Mouse (Mus musculus) neural tube, embryonic 13.5 days (tissue): Measurements from ENCODE around the gene Spata31d1a. TPM values are rescaled to one million over a fixed set of nuclear protein-coding genes. Genes with fewer than 3 reads are reported as not detected.

Experiments
- ATAC-seq: fragments of 200-750 bp; cut with Nextera tagmentation; 2 replicates; pipeline ENCODE4 v1.8.0; 2017; ENCODE audit warnings: low read depth, mild to moderate bottlenecking, moderate TSS enrichment, moderate library complexity
- H3K27ac ChIP-seq: fragments of 300-500 bp; sonication (generic); replicated peaks from 2 replicates; pipeline ENCODE4 v1.5.1; 2015; ENCODE audit warnings: moderate library complexity, mild to moderate bottlenecking, inconsistent platforms
- H3K27me3 ChIP-seq: fragments of 300-500 bp; sonication (generic); 2 replicates; pipeline ENCODE4 v1.6.1; 2015; ENCODE audit warnings: mild to moderate bottlenecking, inconsistent platforms
- H3K36me3 ChIP-seq: fragments of 300-500 bp; sonication (generic); 2 replicates; pipeline ENCODE4 v1.6.1; 2015; ENCODE audit warnings: mild to moderate bottlenecking, inconsistent platforms
- H3K4me1 ChIP-seq: fragments of 300-500 bp; sonication (generic); replicated peaks from 2 replicates; pipeline ENCODE4 v1.6.1; 2015; ENCODE audit warnings: inconsistent platforms
- H3K4me2 ChIP-seq: fragments of 300-500 bp; sonication (generic); 2 replicates; pipeline ENCODE4 v1.6.1; 2015; ENCODE audit warnings: inconsistent platforms, mild to moderate bottlenecking, moderate library complexity
- H3K4me3 ChIP-seq: fragments of 300-500 bp; sonication (generic); 2 replicates; pipeline ENCODE4 v1.5.1; 2015; ENCODE audit warnings: mild to moderate bottlenecking, inconsistent platforms
- H3K9ac ChIP-seq: fragments of 300-500 bp; sonication (generic); 2 replicates; pipeline ENCODE4 v1.6.1; 2015; ENCODE audit warnings: moderate library complexity, mild to moderate bottlenecking, inconsistent platforms
- H3K9me3 ChIP-seq: fragments of 300-500 bp; sonication (generic); 2 replicates; pipeline ENCODE4 v1.6.1; 2016; ENCODE audit warnings: inconsistent platforms
- WGBS: fragments of 180-500 bp; shearing (Covaris S2); methylation state at CpG from one replicate; pipeline ENCODE4 v1.1.7; 2015; 5-methylcytosine and 5-hydroxymethylcytosine counted together
- polyA plus RNA-seq: library from polyadenylated mRNA; unstranded; fragments of >200 nt; fragmentation: Nextera tagmentation; extraction: Ambion mirVana; gene quantifications from 2 replicates; pipeline ENCODE4 v1.2.1, GENCODE M21; 2015

Gene Spata31d1a
- polyA plus RNA-seq, 1 experiment from 2014 or later = 0.03 TPM

DNA sequence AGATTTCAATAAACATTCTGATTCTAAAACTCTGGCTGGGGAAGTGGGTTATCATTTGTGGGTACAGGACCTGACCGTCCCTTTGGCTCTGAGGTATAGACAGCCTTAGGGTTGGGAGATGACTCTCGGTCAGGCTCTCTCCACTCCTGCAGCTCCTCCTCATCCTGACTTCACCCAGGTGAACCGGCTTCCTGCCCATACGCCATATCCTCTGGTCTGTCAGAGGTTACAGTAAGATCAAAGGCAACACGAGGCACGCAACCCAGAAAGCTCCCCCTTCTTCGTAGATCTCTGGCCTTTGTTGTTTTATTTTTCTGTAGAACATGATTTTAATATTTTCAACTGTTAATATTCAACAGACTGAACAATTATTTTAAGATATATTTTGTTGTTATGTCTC is 14.3 kb downstream of the Spata31d1a start:
- no peak overlapping the region for H3K9ac ChIP-seq

GRCm38 (mm10) chr13:59694008-59694407 is 16.1 kb downstream of the Spata31d1a start, which contains the start of gene 4921517D22Rik:
4921517D22Rik (minus strand) TSS chr13:59694108.
- Histone ChIP-seq H3K27ac (no peak within 1 kb of the TSS), H3K9ac (no peak within 1 kb of the TSS), H3K27me3 (no peaks in the 10 kb centered on the region), H3K9me3 (peaks cover 3% of the 10 kb centered on the region; the same call in 1 of the 2 replicates), H3K36me3 (no peaks in the 10 kb centered on the region), H3K4me3 (no peak within 1 kb of the TSS), H3K4me1 (no peaks in the 10 kb centered on the region), H3K4me2 (no peak within 1 kb of the TSS)
- WGBS = 92% methylated on average over 3 of the region's 3 CpGs
- ATAC-seq = no peak

More for the DNA sequence above, 14.3 kb downstream of the Spata31d1a start:
- peaks cover 3% of the 10 kb centered on the region; the same call in 1 of the 2 replicates for H3K9me3 ChIP-seq
- ATAC-seq = no peak
- H3K27me3 ChIP-seq = no peaks in the 10 kb centered on the region
- WGBS = 88% methylated on average over 7 of the region's 7 CpGs
- H3K4me3 ChIP-seq = no peak overlapping the region
- H3K27ac ChIP-seq = no peak overlapping the region
- no peak overlapping the region for H3K4me2 ChIP-seq
- no peaks in the 10 kb centered on the region for H3K36me3 ChIP-seq
- no peaks in the 10 kb centered on the region for H3K4me1 ChIP-seq

GRCm38 (mm10) chr13:59691478-59691877 is 18.7 kb downstream of the Spata31d1a start:
- no peak overlapping the region for H3K4me2 ChIP-seq
- no peak for ATAC-seq
- H3K9ac ChIP-seq = no peak overlapping the region
- no peak overlapping the region for H3K4me3 ChIP-seq
- H3K9me3 ChIP-seq = peaks cover 3% of the 10 kb centered on the region; the same call in 1 of the 2 replicates
- 29% methylated on average over 10 of the region's 10 CpGs for WGBS
- H3K27ac ChIP-seq = no peak overlapping the region
- H3K27me3 ChIP-seq = no peaks in the 10 kb centered on the region
- H3K4me1 ChIP-seq = no peaks in the 10 kb centered on the region
- no peaks in the 10 kb centered on the region for H3K36me3 ChIP-seq

GRCm38 (mm10) chr13:59690576-59690975 is 19.6 kb downstream of the Spata31d1a start:
- Histone ChIP-seq H3K9ac (no peak overlapping the region), H3K9me3 (peaks cover 3% of the 10 kb centered on the region; the same call in 1 of the 2 replicates), H3K27ac (no peak overlapping the region), H3K4me1 (no peaks in the 10 kb centered on the region), H3K27me3 (no peaks in the 10 kb centered on the region), H3K36me3 (no peaks in the 10 kb centered on the region), H3K4me2 (no peak overlapping the region), H3K4me3 (no peak overlapping the region)
- no peak for ATAC-seq
- WGBS = 76% methylated on average over 7 of the region's 7 CpGs

GRCm38 (mm10) chr13:59689843-59690242 is 20.3 kb downstream of the Spata31d1a start:
- no peak for ATAC-seq
- no peaks in the 10 kb centered on the region for H3K27me3 ChIP-seq
- no peak overlapping the region for H3K4me3 ChIP-seq
- no peaks in the 10 kb centered on the region for H3K36me3 ChIP-seq
- WGBS = 92% methylated on average over 3 of the region's 3 CpGs
- H3K4me1 ChIP-seq = no peaks in the 10 kb centered on the region
- no peak overlapping the region for H3K9ac ChIP-seq
- peaks cover 3% of the 10 kb centered on the region; the same call in 1 of the 2 replicates for H3K9me3 ChIP-seq
- no peak overlapping the region for H3K27ac ChIP-seq
- H3K4me2 ChIP-seq = no peak overlapping the region

DNA sequence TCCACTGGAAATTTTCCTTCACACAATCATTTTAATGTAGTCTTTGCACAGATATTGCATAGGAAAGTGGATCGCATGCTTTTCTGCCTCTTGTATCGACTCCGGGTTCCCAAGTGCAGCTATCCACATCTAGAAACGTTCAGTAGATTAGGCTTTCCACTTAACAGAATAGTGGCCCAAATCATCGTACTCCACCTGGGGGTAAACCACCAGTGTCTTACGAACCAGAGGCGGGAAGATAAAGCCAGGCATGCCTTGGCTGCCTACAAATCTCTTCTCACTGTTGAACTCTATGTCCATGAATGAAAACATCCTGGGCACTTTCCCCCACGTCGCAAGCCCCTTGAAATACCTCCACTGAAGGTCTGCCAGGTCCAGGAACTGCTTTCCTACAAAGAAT is 20.8 kb downstream of the Spata31d1a start:
- no peak overlapping the region for H3K27ac ChIP-seq
- no peak for ATAC-seq
- H3K27me3 ChIP-seq = no peaks in the 10 kb centered on the region
- no peak overlapping the region for H3K4me3 ChIP-seq
- no peak overlapping the region for H3K9ac ChIP-seq
- WGBS = 88% methylated on average over 9 of the region's 9 CpGs
- H3K4me2 ChIP-seq = no peak overlapping the region
- H3K9me3 ChIP-seq = no peaks in the 10 kb centered on the region
- no peaks in the 10 kb centered on the region for H3K4me1 ChIP-seq
- no peaks in the 10 kb centered on the region for H3K36me3 ChIP-seq

DNA sequence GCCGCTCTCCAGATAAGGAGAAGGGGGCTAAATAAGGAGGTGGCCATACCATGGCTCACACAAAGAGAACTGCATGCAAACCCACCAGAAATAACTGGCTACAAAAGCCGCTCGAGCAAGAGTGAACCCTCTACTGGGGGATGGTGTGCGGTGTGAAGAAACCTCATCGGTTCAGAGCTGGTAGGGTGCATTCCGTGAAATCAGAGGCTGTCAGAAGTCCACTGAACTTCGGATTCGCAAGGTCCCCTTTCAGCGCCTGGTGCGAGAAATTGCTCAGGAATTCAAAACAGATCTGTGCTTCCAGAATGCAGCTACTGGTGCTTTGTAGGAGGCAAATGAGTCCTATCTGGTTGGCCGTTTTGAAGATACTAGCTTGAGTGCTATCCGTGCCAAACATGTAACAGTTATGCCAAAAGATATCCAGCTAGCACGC is 21.8 kb downstream of the Spata31d1a start:
- no peak for ATAC-seq
- no peaks in the 10 kb centered on the region for H3K9me3 ChIP-seq
- H3K4me2 ChIP-seq = no peak overlapping the region
- H3K27me3 ChIP-seq = no peaks in the 10 kb centered on the region
- H3K9ac ChIP-seq = no peak overlapping the region
- 72% methylated on average over 13 of the region's 13 CpGs for WGBS
- H3K4me1 ChIP-seq = no peaks in the 10 kb centered on the region
- no peak overlapping the region for H3K27ac ChIP-seq
- H3K36me3 ChIP-seq = no peaks in the 10 kb centered on the region
- H3K4me3 ChIP-seq = no peak overlapping the region

DNA sequence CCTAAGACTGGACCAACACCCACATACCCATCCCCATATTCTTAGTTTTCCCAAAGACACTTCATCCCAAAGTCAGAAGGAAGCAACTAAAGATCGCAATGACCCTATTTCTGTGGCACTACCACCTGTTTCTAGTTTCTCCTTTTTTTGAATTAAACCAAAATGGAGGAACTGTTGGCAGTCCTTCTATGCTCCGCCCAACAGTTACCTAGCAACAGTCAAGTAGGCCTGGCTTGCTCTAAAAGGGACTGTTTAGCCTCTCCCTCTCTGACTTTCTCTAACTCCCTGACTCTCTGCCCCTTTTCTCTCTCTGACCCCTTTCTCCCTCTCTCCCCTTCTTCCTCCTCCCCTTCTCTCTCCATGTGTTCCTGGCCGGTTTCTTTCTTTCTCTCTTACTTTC is 24.9 kb downstream of the Spata31d1a start:
- no peaks in the 10 kb centered on the region for H3K9me3 ChIP-seq
- no peaks in the 10 kb centered on the region for H3K27me3 ChIP-seq
- no peak overlapping the region for H3K4me3 ChIP-seq
- no peak overlapping the region for H3K4me2 ChIP-seq
- no peaks in the 10 kb centered on the region for H3K36me3 ChIP-seq
- WGBS = 93% methylated on average over 3 of the region's 3 CpGs
- ATAC-seq = no peak
- no peak overlapping the region for H3K27ac ChIP-seq
- H3K9ac ChIP-seq = no peak overlapping the region
- no peaks in the 10 kb centered on the region for H3K4me1 ChIP-seq

DNA sequence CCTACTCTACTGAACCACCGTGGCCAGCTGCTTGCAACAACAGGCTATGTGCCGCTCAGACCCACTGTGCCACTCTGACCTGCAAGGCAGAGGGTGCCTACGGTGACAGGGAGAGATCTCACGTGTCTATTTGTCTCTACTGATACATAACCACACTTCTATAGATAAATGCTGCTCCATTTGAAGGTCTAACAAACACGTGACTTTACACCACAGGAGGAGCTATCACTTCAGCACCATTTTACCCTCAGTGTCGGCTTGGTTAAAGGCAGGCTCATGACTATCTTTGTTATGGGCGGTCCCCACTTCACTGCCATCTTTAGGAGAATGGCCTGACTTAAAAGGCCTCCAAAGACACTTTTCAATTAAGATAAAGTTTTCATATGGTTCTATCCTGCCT is 27.5 kb downstream of the Spata31d1a start:
- H3K9ac ChIP-seq = no peak overlapping the region
- ATAC-seq = no peak
- H3K4me3 ChIP-seq = no peak overlapping the region
- no peaks in the 10 kb centered on the region for H3K9me3 ChIP-seq
- no peaks in the 10 kb centered on the region for H3K4me1 ChIP-seq
- no peaks in the 10 kb centered on the region for H3K27me3 ChIP-seq
- no peak overlapping the region for H3K4me2 ChIP-seq
- no peaks in the 10 kb centered on the region for H3K36me3 ChIP-seq
- WGBS = 38% methylated on average over 7 of the region's 7 CpGs
- H3K27ac ChIP-seq = no peak overlapping the region

DNA sequence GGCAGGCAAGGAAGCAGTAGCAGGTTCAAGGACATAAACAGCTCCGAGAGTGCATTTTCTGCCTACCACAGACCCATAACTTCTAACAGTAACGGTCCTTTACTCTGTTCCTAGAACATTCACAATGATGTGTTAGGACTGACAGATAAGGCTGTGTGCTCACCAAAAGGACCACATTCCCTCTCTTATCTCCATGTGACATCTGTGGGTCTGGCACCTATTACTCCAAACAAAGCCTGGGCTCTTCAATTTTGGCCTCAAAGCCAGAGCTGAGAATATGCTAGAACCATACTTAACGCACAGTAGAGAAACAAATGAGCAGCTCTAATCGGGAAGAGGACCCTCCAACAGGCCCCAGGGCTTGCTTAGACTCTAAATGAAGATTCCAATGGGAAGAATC is 30.2 kb downstream of the Spata31d1a start:
- Histone ChIP-seq H3K27ac (no peak overlapping the region), H3K9me3 (no peaks in the 10 kb centered on the region), H3K4me2 (no peak overlapping the region), H3K9ac (no peak overlapping the region), H3K4me3 (no peak overlapping the region), H3K36me3 (no peaks in the 10 kb centered on the region), H3K4me1 (0 out of 2 replicates have a peak, but pooled peaks cover under 1% of the 10 kb centered on the region), H3K27me3 (no peaks in the 10 kb centered on the region)
- ATAC-seq = no peak
- 76% methylated on average over 4 of the region's 4 CpGs for WGBS

- no peaks in the 10 kb centered on the region for H3K36me3 ChIP-seq
- no peak for ATAC-seq
- H3K9ac ChIP-seq = no peak overlapping the region
- peaks cover 6% of the 10 kb centered on the region for H3K4me1 ChIP-seq
- no peaks in the 10 kb centered on the region for H3K9me3 ChIP-seq
- no peak overlapping the region for H3K4me2 ChIP-seq
- H3K4me3 ChIP-seq = no peak overlapping the region
- H3K27me3 ChIP-seq = no peaks in the 10 kb centered on the region
- no peak overlapping the region for H3K27ac ChIP-seq
- 52% methylated on average over 4 of the region's 4 CpGs for WGBS
These were observed 30.8 kb downstream of the Spata31d1a start for GRCm38 (mm10) chr13:59679306-59679705.

DNA sequence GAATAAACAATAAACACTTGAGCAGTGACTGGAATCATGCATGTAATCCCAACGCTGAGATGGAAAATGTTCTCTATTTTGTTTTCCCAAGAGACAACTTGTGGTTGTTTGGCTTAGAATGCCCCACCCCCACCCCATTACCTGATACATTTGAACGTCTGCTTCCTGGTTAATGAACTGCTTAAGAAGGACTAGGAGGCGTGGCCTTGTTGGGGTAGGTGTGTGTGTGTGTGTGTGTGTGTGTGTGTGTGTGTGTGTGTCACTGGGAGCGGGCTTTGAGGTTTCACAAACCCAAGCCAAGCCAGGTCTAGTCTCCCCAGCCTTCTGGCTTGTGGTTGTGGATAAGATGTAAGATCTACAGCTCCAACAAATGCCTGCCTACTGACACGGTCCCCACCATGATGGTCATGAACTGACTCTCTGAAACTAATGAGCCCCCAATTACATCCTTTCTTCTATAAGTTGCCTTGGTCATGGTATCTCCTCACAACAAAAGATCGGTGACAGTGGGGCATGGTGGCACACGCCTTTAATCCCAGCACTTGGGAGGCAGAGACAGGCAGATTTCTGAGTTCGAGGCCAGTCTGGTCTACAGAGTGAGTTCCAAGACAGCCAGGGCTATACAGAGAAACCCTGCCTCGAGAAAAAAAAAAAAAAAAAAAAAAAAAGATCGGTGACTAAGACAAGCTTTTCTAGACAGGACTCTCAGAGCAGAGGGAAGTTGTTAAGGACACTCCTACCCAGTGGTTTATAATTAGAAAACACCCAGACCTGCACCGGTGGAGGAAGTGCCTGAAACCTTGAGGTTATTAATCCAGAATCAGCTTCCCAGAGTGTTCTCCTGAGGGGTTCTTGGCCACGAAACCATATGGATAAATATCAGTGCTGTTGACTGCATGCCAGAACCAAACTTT is 33.6 kb downstream of the Spata31d1a start:
- ATAC-seq = no peak
- Histone ChIP-seq H3K9me3 (no peaks in the 10 kb centered on the region), H3K27me3 (no peaks in the 10 kb centered on the region), H3K4me2 (no peak overlapping the region), H3K4me1 (peaks cover 27% of the 10 kb centered on the region), H3K9ac (no peak overlapping the region), H3K4me3 (peak overlapping the region; percentile 80; the same call in 1 of the 2 replicates), H3K27ac (no peak overlapping the region), H3K36me3 (no peaks in the 10 kb centered on the region)
- WGBS = 73% methylated on average over 12 of the region's 12 CpGs
